Mouse (Mus musculus): ENCODE data around the gene Atxn7l1. TPM values are rescaled to one million over a fixed set of nuclear protein-coding genes. Genes with fewer than 3 reads are reported as not detected.
A peak's percentile ranks its signal among the peaks of the same experiment; 100 is the strongest.

Gene Atxn7l1
- polyA plus RNA-seq (2012): 3.9 and 4.5 TPM in 2 replicates

DNA sequence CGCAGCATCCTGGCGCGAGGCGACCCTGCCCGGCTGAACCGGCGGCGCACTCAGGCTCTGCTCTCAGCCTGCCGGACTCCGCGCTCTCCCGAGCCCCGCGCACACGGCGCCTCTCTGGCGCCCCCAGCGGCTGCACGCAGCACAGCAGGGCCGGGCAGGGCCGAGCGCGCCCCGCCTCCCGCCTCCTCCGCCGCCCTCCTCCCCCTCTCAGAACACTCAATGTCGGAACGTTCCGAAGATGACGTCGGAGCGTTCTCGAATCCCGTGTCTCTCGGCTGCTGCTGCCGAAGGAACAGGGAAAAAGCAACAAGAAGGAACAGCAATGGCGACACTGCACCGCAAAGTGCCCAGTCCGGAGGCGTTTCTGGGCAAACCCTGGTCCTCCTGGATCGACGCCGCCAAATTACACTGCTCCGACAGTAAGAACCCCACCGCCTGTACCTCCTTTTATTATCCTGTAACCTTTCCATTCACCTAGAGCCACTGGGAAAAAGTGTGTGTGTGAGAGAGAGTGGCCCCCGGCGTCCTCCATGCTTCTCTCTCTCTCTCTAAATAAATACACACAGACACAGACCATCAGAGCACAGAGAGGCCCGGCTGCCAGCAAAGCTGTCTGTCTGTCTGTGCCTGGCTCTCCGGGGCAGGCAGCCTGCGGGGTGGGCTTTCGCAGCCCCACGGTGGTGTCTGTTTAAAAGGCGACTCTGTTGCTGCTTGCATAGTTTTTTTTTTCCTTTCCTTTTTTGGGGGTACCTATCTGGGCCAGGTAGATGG is at the start of gene Atxn7l1:
Gene Atxn7l1, plus strand, starts transcription at position 197 of the 771 bp plus-strand sequence.
- TF ChIP-seq GATA1 (IDR thresholded peaks at IDR 0.05; ENCODE audit: low read length) (no peak), TAL1 (IDR thresholded peaks at IDR 0.05; ENCODE audit: low read length) (no peak)
- Histone ChIP-seq H3K4me1 (ENCODE audit: control insufficient read depth) (peaks cover 54% of the 10 kb centered on the region), H3K4me3 (replicated peaks) (peak within 1 kb of the TSS; percentile 84), H3K36me3 (ENCODE audit: control insufficient read depth) (peaks cover 32% of the 10 kb centered on the region), H3K27me3 (ENCODE audit: control insufficient read depth) (peaks cover 47% of the 10 kb centered on the region), H3K9me3 (ENCODE audit: control insufficient read depth, low read length) (peaks cover 2% of the 10 kb centered on the region; the same call in 1 of the 2 replicates)

DNA sequence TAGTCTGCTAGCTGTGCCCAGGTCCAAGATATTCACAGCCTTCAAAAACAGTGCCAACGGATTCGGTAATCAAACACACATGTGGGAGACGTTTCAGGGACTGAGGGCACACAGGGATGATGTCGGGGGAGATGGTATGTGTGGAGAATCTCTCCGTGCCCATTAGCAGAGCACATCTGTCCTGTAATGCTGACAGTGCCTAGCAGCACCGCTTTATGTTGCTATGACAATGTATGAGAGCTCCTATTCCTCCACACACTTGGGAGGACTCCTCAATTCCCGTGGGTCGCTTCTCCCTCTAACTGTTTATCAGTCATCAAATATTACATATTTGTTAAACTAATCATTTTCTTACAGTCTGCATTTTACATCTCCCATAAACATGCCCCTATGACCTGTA is 45.9 kb upstream of the Atxn7l1 start:
- Histone ChIP-seq H3K36me3 (ENCODE audit: control insufficient read depth) (no peaks in the 10 kb centered on the region), H3K27me3 (ENCODE audit: control insufficient read depth) (no peaks in the 10 kb centered on the region), H3K4me1 (ENCODE audit: control insufficient read depth) (no peaks in the 10 kb centered on the region), H3K9me3 (ENCODE audit: control insufficient read depth, low read length) (no peaks in the 10 kb centered on the region), H3K4me3 (replicated peaks) (no peak overlapping the region)
- TF ChIP-seq TAL1 (IDR thresholded peaks at IDR 0.05; ENCODE audit: low read length) (no peak), GATA1 (IDR thresholded peaks at IDR 0.05; ENCODE audit: low read length) (no peak)

DNA sequence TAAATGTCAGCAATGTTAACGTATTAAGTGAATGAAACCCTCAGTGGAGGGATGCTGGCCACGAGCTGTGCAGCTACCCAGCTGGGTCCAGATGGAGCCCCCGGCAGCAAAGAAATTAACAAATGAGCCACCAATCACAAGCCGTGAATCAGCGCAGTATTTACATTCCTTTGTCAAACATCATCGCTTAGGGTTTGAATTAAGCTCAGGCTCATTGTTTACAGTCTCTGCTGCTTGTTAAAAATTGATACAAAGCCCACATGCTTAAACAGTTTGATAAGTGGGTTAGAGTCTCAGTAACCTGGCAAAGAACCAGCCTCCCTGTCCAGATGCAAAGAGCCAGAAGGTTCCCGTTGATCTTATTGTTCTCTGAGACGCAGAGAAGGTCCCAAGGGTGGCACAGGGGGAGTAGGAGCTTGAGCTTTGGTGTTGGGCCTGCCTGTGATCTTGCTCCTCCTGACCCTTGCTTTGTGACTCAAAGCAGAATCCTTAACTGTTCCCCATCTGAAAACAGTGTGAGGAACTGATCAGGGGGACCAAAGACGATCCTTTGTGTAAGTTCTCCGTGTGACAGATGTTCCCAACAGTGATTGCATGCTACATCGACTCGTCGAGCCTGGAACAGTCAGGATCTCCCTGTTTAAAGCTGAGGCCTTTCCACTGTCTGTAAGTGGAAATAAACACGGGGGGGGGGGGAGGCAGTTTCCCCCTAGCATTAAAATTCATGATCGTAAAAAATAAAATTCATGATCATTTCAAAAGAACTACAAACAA is 45.0 kb upstream of the Atxn7l1 start:
- Histone ChIP-seq H3K4me3 (replicated peaks) (no peak overlapping the region), H3K4me1 (ENCODE audit: control insufficient read depth) (no peaks in the 10 kb centered on the region), H3K27me3 (ENCODE audit: control insufficient read depth) (no peaks in the 10 kb centered on the region), H3K36me3 (ENCODE audit: control insufficient read depth) (no peaks in the 10 kb centered on the region), H3K9me3 (ENCODE audit: control insufficient read depth, low read length) (no peaks in the 10 kb centered on the region)
- TF ChIP-seq TAL1 (IDR thresholded peaks at IDR 0.05; ENCODE audit: low read length) (no peak), GATA1 (IDR thresholded peaks at IDR 0.05; ENCODE audit: low read length) (no peak)

DNA sequence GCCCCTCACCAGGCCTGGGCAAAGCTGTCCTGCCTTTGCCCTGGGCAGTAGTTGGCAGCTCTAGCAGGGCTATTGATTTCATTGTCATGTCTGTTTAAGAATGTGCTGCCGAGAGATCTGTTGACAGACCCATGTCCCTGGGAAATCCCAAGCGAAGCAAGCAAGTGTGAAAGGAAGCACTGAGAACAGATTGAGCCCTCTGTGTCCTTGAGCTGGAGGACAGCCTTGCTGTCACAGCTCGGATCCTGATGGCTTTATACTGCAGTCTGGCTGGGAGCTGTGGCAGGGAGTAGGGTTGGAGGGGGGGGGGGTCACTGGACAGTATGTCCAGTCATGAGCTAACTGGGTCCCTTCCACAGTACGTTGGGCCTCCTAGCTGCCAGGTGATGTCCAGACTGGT is 41.8 kb upstream of the Atxn7l1 start:
- Histone ChIP-seq H3K36me3 (ENCODE audit: control insufficient read depth) (no peaks in the 10 kb centered on the region), H3K4me1 (ENCODE audit: control insufficient read depth) (no peaks in the 10 kb centered on the region), H3K4me3 (replicated peaks) (no peak overlapping the region), H3K9me3 (ENCODE audit: control insufficient read depth, low read length) (no peaks in the 10 kb centered on the region), H3K27me3 (ENCODE audit: control insufficient read depth) (peaks cover 3% of the 10 kb centered on the region; the same call in 1 of the 2 replicates)
- TF ChIP-seq GATA1 (IDR thresholded peaks at IDR 0.05; ENCODE audit: low read length): no peak
- TF ChIP-seq TAL1 (IDR thresholded peaks at IDR 0.05; ENCODE audit: low read length): no peak

DNA sequence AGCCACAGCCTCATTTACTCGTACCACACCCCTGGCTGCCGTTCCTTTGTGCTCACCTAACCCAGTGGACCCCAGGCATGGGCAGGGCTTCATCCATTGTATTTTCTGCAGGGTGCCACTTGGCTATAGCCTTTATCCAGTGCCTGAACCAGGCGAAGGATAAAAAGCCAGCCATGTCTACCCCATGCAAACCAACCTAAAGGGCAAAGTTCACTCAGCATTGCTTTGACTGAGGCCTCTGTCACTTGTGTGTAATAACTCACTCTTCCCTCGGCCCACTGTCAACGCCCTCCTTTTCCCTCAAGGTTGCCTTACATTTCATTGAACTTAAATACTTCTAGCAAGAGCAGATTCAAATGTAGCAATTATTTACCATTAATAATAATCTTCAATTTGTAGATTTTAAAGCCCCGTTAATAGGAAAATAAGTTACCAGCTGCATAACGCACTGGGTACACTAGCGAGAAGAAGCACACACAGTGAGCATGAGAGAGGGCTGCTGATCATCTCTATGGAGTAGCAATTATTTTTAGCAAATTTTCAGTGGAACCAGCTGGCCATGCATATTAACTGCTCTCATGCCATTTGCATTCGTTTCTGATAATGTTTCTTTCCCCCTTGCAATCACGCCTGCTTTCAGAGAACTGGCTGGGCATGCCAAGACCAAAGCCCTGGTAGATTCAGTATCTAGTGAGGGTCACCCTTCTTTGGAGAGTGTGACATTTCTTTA is 40.9 kb upstream of the Atxn7l1 start:
- Histone ChIP-seq H3K27me3 (ENCODE audit: control insufficient read depth) (peaks cover 3% of the 10 kb centered on the region; the same call in 1 of the 2 replicates), H3K9me3 (ENCODE audit: control insufficient read depth, low read length) (no peaks in the 10 kb centered on the region), H3K4me1 (ENCODE audit: control insufficient read depth) (no peaks in the 10 kb centered on the region)

DNA sequence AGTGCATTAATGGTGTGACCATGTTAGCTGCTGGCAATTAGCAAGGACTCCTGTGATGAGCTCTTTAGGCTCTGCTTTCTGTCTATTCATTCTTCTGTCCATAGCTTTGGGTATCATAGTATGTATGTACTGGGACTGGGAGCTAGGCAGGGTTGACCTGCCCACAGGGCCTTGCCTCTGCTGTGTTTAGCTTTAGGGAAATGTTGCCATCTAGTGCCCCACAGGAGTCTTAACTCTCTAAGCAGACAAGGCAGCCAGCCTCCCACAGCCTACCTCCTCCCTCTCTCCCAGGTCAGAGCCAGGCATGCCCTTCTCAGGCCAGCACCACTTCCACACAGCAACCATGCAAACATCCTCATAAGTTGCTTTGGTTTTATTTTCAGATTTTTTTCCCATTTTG is 38.0 kb upstream of the Atxn7l1 start:
- no peaks in the 10 kb centered on the region for H3K36me3 ChIP-seq (ENCODE audit: control insufficient read depth)
- no peaks in the 10 kb centered on the region for H3K4me1 ChIP-seq (ENCODE audit: control insufficient read depth)
- no peaks in the 10 kb centered on the region for H3K9me3 ChIP-seq (ENCODE audit: control insufficient read depth, low read length)
- H3K27me3 ChIP-seq (ENCODE audit: control insufficient read depth): peaks cover 3% of the 10 kb centered on the region; the same call in 1 of the 2 replicates
- no peak overlapping the region for H3K4me3 ChIP-seq (replicated peaks)
- TF ChIP-seq TAL1 (IDR thresholded peaks at IDR 0.05; ENCODE audit: low read length) (no peak), GATA1 (IDR thresholded peaks at IDR 0.05; ENCODE audit: low read length) (no peak)

More for the DNA sequence above, 40.9 kb upstream of the Atxn7l1 start:
- TF ChIP-seq TAL1 (IDR thresholded peaks at IDR 0.05; ENCODE audit: low read length) (no peak), GATA1 (IDR thresholded peaks at IDR 0.05; ENCODE audit: low read length) (no peak)
- no peaks in the 10 kb centered on the region for H3K36me3 ChIP-seq (ENCODE audit: control insufficient read depth)
- H3K4me3 ChIP-seq (replicated peaks): no peak overlapping the region

DNA sequence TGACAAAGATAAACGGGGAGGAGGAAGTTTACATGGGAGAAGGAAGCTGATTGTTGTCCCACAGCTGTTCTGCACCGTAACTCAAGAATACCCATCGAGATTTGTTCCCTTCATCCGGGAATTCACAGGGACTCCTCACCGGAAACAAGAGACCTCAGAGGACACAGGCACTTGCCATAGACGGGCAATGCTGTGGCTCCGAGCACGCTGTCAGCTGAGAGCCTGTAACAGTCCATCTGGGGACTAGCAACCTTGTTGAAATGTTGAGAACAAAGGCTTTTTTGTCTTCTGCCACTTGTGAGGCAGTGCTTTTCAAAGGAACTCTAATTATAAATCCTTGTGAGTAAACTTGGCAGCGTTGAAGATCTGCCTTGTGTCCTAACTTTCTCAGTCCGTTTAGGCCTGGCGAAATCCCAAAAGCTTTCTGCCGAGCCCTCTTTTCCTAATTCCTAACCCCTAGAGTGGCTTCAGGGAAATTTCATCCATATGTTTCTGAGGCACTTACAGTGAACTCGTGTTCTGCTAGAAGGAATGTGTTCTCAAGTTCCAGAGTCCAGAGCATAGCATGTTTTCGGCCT is 36.5 kb upstream of the Atxn7l1 start:
- Histone ChIP-seq H3K27me3 (ENCODE audit: control insufficient read depth) (peaks cover 3% of the 10 kb centered on the region; the same call in 1 of the 2 replicates), H3K4me3 (replicated peaks) (no peak overlapping the region), H3K4me1 (ENCODE audit: control insufficient read depth) (no peaks in the 10 kb centered on the region), H3K9me3 (ENCODE audit: control insufficient read depth, low read length) (no peaks in the 10 kb centered on the region), H3K36me3 (ENCODE audit: control insufficient read depth) (no peaks in the 10 kb centered on the region)
- TF ChIP-seq GATA1 (IDR thresholded peaks at IDR 0.05; ENCODE audit: low read length) (no peak), TAL1 (IDR thresholded peaks at IDR 0.05; ENCODE audit: low read length) (no peak)

DNA sequence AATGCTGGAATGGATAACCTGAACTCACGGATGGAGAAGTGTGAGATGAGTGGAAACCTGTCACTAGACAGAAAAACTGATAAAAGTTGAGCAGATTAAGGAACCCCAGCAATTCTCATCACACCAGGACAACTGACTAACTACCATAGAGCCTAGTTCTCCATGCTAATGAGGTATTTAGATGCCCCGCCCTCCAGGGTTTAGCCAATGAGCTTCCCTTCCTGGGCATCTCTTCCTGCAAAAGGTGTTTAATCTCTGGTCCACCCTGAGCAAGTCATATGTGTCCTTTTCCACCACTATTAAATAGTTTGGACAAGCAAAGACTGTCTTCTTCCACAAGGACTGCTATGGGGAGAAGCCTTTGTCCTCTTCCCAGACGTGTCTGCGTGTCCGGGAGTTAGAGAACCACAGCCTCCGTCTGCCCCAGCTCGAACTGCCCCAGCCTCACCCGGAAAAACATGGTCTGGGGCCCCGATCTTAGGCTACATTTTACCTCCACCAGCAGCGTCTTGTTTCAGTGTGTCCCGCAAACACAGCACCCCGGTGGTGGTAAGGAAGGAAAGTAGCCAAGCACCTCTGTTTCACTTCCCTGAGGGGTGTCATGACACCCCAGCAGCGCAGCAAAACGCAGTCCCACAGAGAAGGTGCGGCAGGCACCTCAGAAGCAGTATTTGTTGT is 28.7 kb upstream of the Atxn7l1 start:
- Histone ChIP-seq H3K9me3 (ENCODE audit: control insufficient read depth, low read length) (no peaks in the 10 kb centered on the region), H3K27me3 (ENCODE audit: control insufficient read depth) (peaks cover 20% of the 10 kb centered on the region), H3K36me3 (ENCODE audit: control insufficient read depth) (no peaks in the 10 kb centered on the region), H3K4me1 (ENCODE audit: control insufficient read depth) (peaks cover 5% of the 10 kb centered on the region), H3K4me3 (replicated peaks) (peak overlapping the region; percentile 26)
- TF ChIP-seq TAL1 (IDR thresholded peaks at IDR 0.05; ENCODE audit: low read length) (no peak), GATA1 (IDR thresholded peaks at IDR 0.05; ENCODE audit: low read length) (no peak)

All from erythroblast, embryonic 14.5 days (primary cell).